Mouse (Mus musculus) CH12.LX (cell line): ENCODE measurements around the gene Rhag. TPM values are rescaled to one million over a fixed set of nuclear protein-coding genes. Genes with fewer than 3 reads are reported as not detected.

ENCODE experiments used
- DNase-seq: peaks from one replicate; pipeline ENCODE4 v3.0.0-alpha.2; 2013; ENCODE audit errors: extremely low read depth
- H3K27ac ChIP-seq: 2 replicates; pipeline ENCODE4 v1.5.1; 2012; ENCODE audit warnings: low read depth, mild to moderate bottlenecking, control low read depth, moderate library complexity; ENCODE audit not compliant: insufficient read depth
- H3K27me3 ChIP-seq: replicated peaks from 2 replicates; pipeline ENCODE3; 2012; ENCODE audit warnings: inconsistent platforms
- H3K36me3 ChIP-seq, 2 experiments: replicated peaks in 1 of 2; 2 replicates each; pipeline versions ENCODE3 to v1.6.1; 2012; ENCODE audit warnings: inconsistent platforms in 1 of 2, low read length in 1 of 2, mild to moderate bottlenecking in 1 of 2, mixed read lengths in 1 of 2, moderate library complexity in 1 of 2; ENCODE audit not compliant: control insufficient read depth in 1 of 2, insufficient read depth in 1 of 2
- H3K4me1 ChIP-seq, 2 experiments: 2 replicates each; pipeline ENCODE4 v1.6.1; 2012; ENCODE audit warnings: inconsistent platforms in 1 of 2, moderate library complexity in 1 of 2; ENCODE audit not compliant: insufficient read depth in 2 of 2, control insufficient read depth in 1 of 2
- H3K4me2 ChIP-seq: 2 replicates; pipeline ENCODE4 v1.6.1; 2012; ENCODE audit warnings: low read depth, mild to moderate bottlenecking, control low read depth; ENCODE audit not compliant: poor library complexity, insufficient read depth, severe bottlenecking
- H3K4me3 ChIP-seq, 3 experiments: fragments of 150-350 bp in 1 of 3; sonication (generic) in 1 of 3; replicated peaks in 1 of 3; 2 replicates each; pipeline versions ENCODE3 to v1.5.1; 2011 to 2012; ENCODE audit warnings: low read depth in 2 of 3, low read length in 2 of 3, mild to moderate bottlenecking in 2 of 3, moderate library complexity in 2 of 3, control low read depth in 1 of 3, improper control_type of control experiment in 1 of 3, inconsistent platforms in 1 of 3, mixed read lengths in 1 of 3; ENCODE audit not compliant: poor library complexity in 1 of 3
- H3K79me2 ChIP-seq: replicated peaks from 2 replicates; pipeline ENCODE4 v1.6.1; 2012; ENCODE audit warnings: mild to moderate bottlenecking, moderate library complexity; ENCODE audit not compliant: control insufficient read depth, poor library complexity, insufficient read depth, severe bottlenecking; ENCODE audit errors: extremely low read depth
- H3K9ac ChIP-seq: 2 replicates; pipeline ENCODE4 v1.6.1; 2012; ENCODE audit warnings: low read depth, mild to moderate bottlenecking, control low read depth, moderate library complexity; ENCODE audit not compliant: insufficient read depth
- H3K9me3 ChIP-seq: replicated peaks from 2 replicates; pipeline ENCODE3; 2012; ENCODE audit warnings: low read length, inconsistent platforms, mixed read lengths
- CHD1 ChIP-seq: IDR thresholded peaks from 2 replicates; pipeline ENCODE4 v1.6.1; 2012; ENCODE audit warnings: low read depth, low read length, improper control_type of control experiment, inconsistent platforms
- CHD2 ChIP-seq: IDR thresholded peaks from 2 replicates; pipeline ENCODE4 v1.6.1; 2011; ENCODE audit warnings: low read length, improper control_type of control experiment
- CTCF ChIP-seq, 2 experiments: IDR thresholded peaks in 1 of 2; conservative IDR thresholded peaks in 1 of 2; 2 replicates each; pipeline ENCODE4 v1.5.1; 2011 to 2012; ENCODE audit warnings: low read depth in 2 of 2, low read length in 2 of 2, improper control_type of control experiment in 1 of 2, inconsistent platforms in 1 of 2, mild to moderate bottlenecking in 1 of 2, moderate library complexity in 1 of 2
- E2F4 ChIP-seq: IDR thresholded peaks from 2 replicates; pipeline ENCODE4 v1.6.1; 2011; ENCODE audit warnings: low read depth, low read length, improper control_type of control experiment; ENCODE audit not compliant: insufficient replicate concordance
- EP300 ChIP-seq: IDR thresholded peaks from 2 replicates; pipeline ENCODE4 v1.6.1; 2011; ENCODE audit warnings: low read length, improper control_type of control experiment
- ETS1 ChIP-seq: conservative IDR thresholded peaks from 2 replicates; pipeline ENCODE4 v1.6.1; 2012; ENCODE audit warnings: low read depth, mild to moderate bottlenecking, inconsistent platforms, low read length, improper control_type of control experiment, moderate library complexity
- GABPA ChIP-seq: IDR thresholded peaks from 2 replicates; pipeline ENCODE4 v1.6.1; 2012; ENCODE audit warnings: low read depth, low read length, improper control_type of control experiment, inconsistent platforms; ENCODE audit not compliant: insufficient replicate concordance
- HCFC1 ChIP-seq: IDR thresholded peaks from 2 replicates; pipeline ENCODE4 v1.6.1; 2012; ENCODE audit warnings: low read depth, mild to moderate bottlenecking, inconsistent platforms, low read length, improper control_type of control experiment
- IRF4 ChIP-seq: IDR thresholded peaks from 2 replicates; pipeline ENCODE4 v1.6.1; 2014; ENCODE audit warnings: low read depth, mild to moderate bottlenecking, inconsistent platforms, low read length, improper control_type of control experiment
- JUN ChIP-seq: IDR thresholded peaks from 2 replicates; pipeline ENCODE4 v1.6.1; 2011; ENCODE audit warnings: low read depth, mild to moderate bottlenecking, low read length, improper control_type of control experiment, moderate library complexity; ENCODE audit not compliant: insufficient read depth
- KAT2A ChIP-seq: IDR thresholded peaks from 2 replicates; pipeline ENCODE4 v1.6.1; 2012; ENCODE audit warnings: low read length, improper control_type of control experiment, inconsistent platforms; ENCODE audit not compliant: insufficient replicate concordance
- MEF2A ChIP-seq: IDR thresholded peaks from 2 replicates; pipeline ENCODE4 v1.6.1; 2014; ENCODE audit warnings: low read depth, mild to moderate bottlenecking, inconsistent platforms, low read length, improper control_type of control experiment, borderline replicate concordance
- MXI1 ChIP-seq: IDR thresholded peaks from 2 replicates; pipeline ENCODE4 v1.6.1; 2011; ENCODE audit warnings: mild to moderate bottlenecking, low read depth, low read length, improper control_type of control experiment
- MYC ChIP-seq: IDR thresholded peaks from 2 replicates; pipeline ENCODE4 v1.6.1; 2011; ENCODE audit warnings: low read depth, mild to moderate bottlenecking, improper control_type of control experiment, low read length
- PAX5 ChIP-seq: IDR thresholded peaks from 2 replicates; pipeline ENCODE4 v1.6.1; 2012; ENCODE audit warnings: low read length, inconsistent platforms, mixed read lengths
- POLR2AphosphoS2 ChIP-seq: IDR thresholded peaks from 2 replicates; pipeline ENCODE4 v1.6.1; 2011; ENCODE audit warnings: low read depth, low read length, improper control_type of control experiment
- RAD21 ChIP-seq: IDR thresholded peaks from 2 replicates; pipeline ENCODE4 v1.6.1; 2011; ENCODE audit warnings: low read depth, mild to moderate bottlenecking, low read length, improper control_type of control experiment, moderate library complexity
- RCOR1 ChIP-seq: conservative IDR thresholded peaks from 2 replicates; pipeline ENCODE4 v1.6.1; 2012; ENCODE audit warnings: low read depth, mild to moderate bottlenecking, inconsistent platforms, low read length, improper control_type of control experiment
- SMC3 ChIP-seq: IDR thresholded peaks from 2 replicates; pipeline ENCODE4 v1.6.1; 2011; ENCODE audit warnings: low read depth, low read length, improper control_type of control experiment
- TBP ChIP-seq: conservative IDR thresholded peaks from 2 replicates; pipeline ENCODE4 v1.6.1; 2011; ENCODE audit warnings: low read depth, low read length, improper control_type of control experiment
- TCF12 ChIP-seq: IDR thresholded peaks from 2 replicates; pipeline ENCODE4 v1.6.1; 2014; ENCODE audit warnings: low read depth, mild to moderate bottlenecking, inconsistent platforms, low read length, improper control_type of control experiment
- USF1 ChIP-seq: IDR thresholded peaks from 2 replicates; pipeline ENCODE4 v1.6.1; 2014; ENCODE audit warnings: low read depth, mild to moderate bottlenecking, inconsistent platforms, low read length, improper control_type of control experiment
- USF2 ChIP-seq: conservative IDR thresholded peaks from 2 replicates; pipeline ENCODE4 v1.6.1; 2011; ENCODE audit warnings: low read depth, low read length, improper control_type of control experiment
- ZC3H11A ChIP-seq: IDR thresholded peaks from 2 replicates; pipeline ENCODE4 v1.6.1; 2012; ENCODE audit warnings: low read depth, mild to moderate bottlenecking, inconsistent platforms, low read length, improper control_type of control experiment
- ZMIZ1 ChIP-seq: IDR thresholded peaks from 2 replicates; pipeline ENCODE4 v1.6.1; 2012; ENCODE audit warnings: low read depth, mild to moderate bottlenecking, inconsistent platforms, low read length, improper control_type of control experiment
- dilution Hi-C: fragments of 300-500 bp; cut with MboI; formaldehyde crosslinking; loops from 2 replicates; pipeline ENCODE4 v1.14.3; 2020; ENCODE audit warnings: low sequenced_read_pairs; ENCODE audit not compliant: extremely low pct_unique_long_range_greater_than_20kb, extremely low pct_ligation_motif_present
- in situ Hi-C: fragments of 300-500 bp; cut with MboI; formaldehyde crosslinking; loops from 3 replicates; pipeline ENCODE4 v1.14.3; 2019; ENCODE audit warnings: low sequenced_read_pairs, low pct_ligation_motif_present, low pct_unique_long_range_greater_than_20kb, mixed read lengths
- polyA plus RNA-seq: library from polyadenylated mRNA; unstranded; fragments of >175 nt; gene quantifications from 2 replicates; pipeline ENCODE4 v1.2.1, GENCODE M21; 2012; ENCODE audit warnings: low read depth; ENCODE audit not compliant: insufficient read length
- total RNA-seq, 2 experiments: library from RNA; depleted of rRNA; stranded (reverse); fragments of 300-350 nt in 1 of 2; fragments of >200 nt in 1 of 2; gene quantifications; 2 replicates each; pipeline ENCODE4 v1.2.3; 2012 to 2014

The Rhag gene
- total and polyA plus RNA-seq, 3 experiments, result not detected

GRCm38 (mm10) chr17:40877741-40878140 is 66.8 kb downstream of the Rhag start:
- Histone ChIP-seq H3K27ac (no peak overlapping the region), H3K4me3 (no peak overlapping the region), H3K4me2 (no peak overlapping the region), H3K79me2 (no peaks in the 10 kb centered on the region), H3K9ac (no peak overlapping the region), H3K9me3 (peaks cover 22% of the 10 kb centered on the region), H3K36me3 (no peaks in the 10 kb centered on the region), H3K27me3 (no peaks in the 10 kb centered on the region), H3K4me1 (no peaks in the 10 kb centered on the region)
- in situ Hi-C loops, result no loop called here
- dilution Hi-C loops, result no loop called here
- TF ChIP-seq HCFC1 (no peak), ZMIZ1 (no peak), KAT2A (no peak), TBP (no peak)
- no peak for DNase-seq

- Histone ChIP-seq H3K4me2 (no peak overlapping the region), H3K79me2 (no peaks in the 10 kb centered on the region), H3K27me3 (no peaks in the 10 kb centered on the region), H3K4me3 (no peak overlapping the region), H3K9ac (no peak overlapping the region), H3K27ac (no peak overlapping the region), H3K36me3 (no peaks in the 10 kb centered on the region), H3K4me1 (no peaks in the 10 kb centered on the region), H3K9me3 (peaks cover 24% of the 10 kb centered on the region)
- dilution Hi-C loops, result no loop called here
- TF ChIP-seq CTCF (conservative IDR thresholded peaks at IDR 0.05 in 1 of 2, IDR thresholded peaks at IDR 0.05 in 1 of 2; ENCODE audit: low read depth in 2 of 2, low read length in 2 of 2) (no peak), RAD21 (no peak), USF1 (no peak), MYC (no peak), SMC3 (no peak), GABPA (no peak)
- DNase-seq, result no peak
- in situ Hi-C loops, result no loop called here
Observed at GRCm38 (mm10) chr17:40879528-40879923, 68.6 kb downstream of the Rhag start.

GRCm38 (mm10) chr17:40879924-40880691 is 69.2 kb downstream of the Rhag start, which contains the start of gene 9130008F23Rik:
9130008F23Rik (minus strand) TSS chr17:40880559.
- no peak for TF ChIP-seq SMC3
- no peak for TF ChIP-seq ETS1
- TF ChIP-seq RCOR1, result no peak
- no peak for TF ChIP-seq PAX5
- no peak for TF ChIP-seq MXI1
- no peak for TF ChIP-seq MEF2A
- TF ChIP-seq USF2, result no peak
- TF ChIP-seq TBP, result no peak
- TF ChIP-seq ZC3H11A, result no peak
- TF ChIP-seq JUN, result no peak
- no peak for TF ChIP-seq POLR2AphosphoS2
- TF ChIP-seq TCF12, result no peak
- TF ChIP-seq E2F4, result no peak
- TF ChIP-seq IRF4, result no peak
- TF ChIP-seq CHD2, result no peak
- TF ChIP-seq EP300, result no peak
- TF ChIP-seq CHD1, result no peak
- no peak for TF ChIP-seq KAT2A
- Histone ChIP-seq H3K27ac (no peak within 1 kb of the TSS), H3K27me3 (no peaks in the 10 kb centered on the region), H3K4me1 (no peaks in the 10 kb centered on the region), H3K79me2 (no peaks in the 10 kb centered on the region), H3K4me2 (no peak within 1 kb of the TSS), H3K36me3 (no peaks in the 10 kb centered on the region), H3K4me3 (no peak within 1 kb of the TSS), H3K9ac (no peak within 1 kb of the TSS), H3K9me3 (peaks cover 24% of the 10 kb centered on the region)
- no peak for DNase-seq
- in situ Hi-C loops, result no loop called here
- dilution Hi-C loops, result no loop called here
